Mouse (Mus musculus): ENCODE data around the gene Ttc23. TPM values are rescaled to one million over a fixed set of nuclear protein-coding genes. Genes with fewer than 3 reads are reported as not detected.

The Ttc23 gene
- polyA plus RNA-seq, 1 experiment from 2014 or later: 33.0 TPM

DNA sequence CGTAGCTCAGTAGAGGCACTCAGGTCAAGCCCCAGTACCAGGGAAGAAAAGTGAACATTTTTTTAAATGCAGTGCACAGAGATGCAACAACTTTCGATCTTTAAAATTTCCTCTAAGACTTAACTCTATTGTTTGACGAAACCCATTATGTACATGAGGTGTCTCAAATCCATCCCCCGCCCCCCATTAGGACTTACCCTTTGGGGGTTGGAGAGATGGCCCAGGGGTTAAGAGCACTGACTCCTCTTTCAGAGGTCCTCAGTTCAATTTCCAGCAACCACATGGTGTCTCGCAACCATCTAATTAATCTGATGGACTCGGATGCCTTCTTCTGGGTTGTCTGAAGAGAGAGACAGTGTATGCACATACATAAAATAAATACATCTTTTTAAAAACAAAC lies 1.1 kb upstream of the Ttc23 start:
- Histone ChIP-seq H3K4me3 (replicated peaks) (peak overlapping the region; percentile 67), H3K36me3 (no peaks in the 10 kb centered on the region), H3K9me3 (no peaks in the 10 kb centered on the region), H3K27me3 (replicated peaks) (no peaks in the 10 kb centered on the region), H3K4me2 (peak overlapping the region; percentile 69), H3K4me1 (peaks cover 13% of the 10 kb centered on the region; the same call in 1 of the 2 replicates), H3K9ac (peak overlapping the region; percentile 35), H3K27ac (peak overlapping the region; percentile 88)
- no peak for ATAC-seq (ENCODE audit: insufficient read depth, low FRiP score, low read depth)
- 9% methylated on average over 6 of the region's 6 CpGs for WGBS

DNA sequence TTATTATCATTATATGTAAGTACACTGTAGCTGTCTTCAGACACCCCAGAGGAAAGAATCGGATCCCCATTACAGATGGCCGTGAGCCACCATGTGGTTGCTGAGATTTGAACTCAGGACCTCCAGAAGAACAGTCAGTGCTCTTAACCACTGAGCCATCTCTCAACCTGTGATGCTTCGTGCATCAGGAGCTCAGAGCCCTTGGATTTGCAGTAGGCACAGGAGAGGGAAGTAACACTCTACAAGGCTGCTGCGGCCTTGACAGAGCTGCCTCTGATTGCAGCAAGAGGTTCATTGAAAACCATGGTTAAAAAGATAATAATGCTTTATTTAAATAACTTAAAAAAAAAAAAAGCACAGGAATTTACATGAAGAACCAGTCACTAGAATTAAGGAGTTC lies 1.2 kb downstream of the Ttc23 start:
- no peaks in the 10 kb centered on the region for H3K36me3 ChIP-seq
- ATAC-seq (ENCODE audit: insufficient read depth, low FRiP score, low read depth): no peak
- WGBS: 63% methylated on average over 4 of the region's 4 CpGs
- no peak overlapping the region for H3K9ac ChIP-seq
- H3K4me3 ChIP-seq (replicated peaks): peak overlapping the region; percentile 25; the same call in 1 of the 2 replicates
- H3K27me3 ChIP-seq (replicated peaks): no peaks in the 10 kb centered on the region
- no peak overlapping the region for H3K27ac ChIP-seq
- H3K4me1 ChIP-seq: peaks cover 13% of the 10 kb centered on the region; the same call in 1 of the 2 replicates
- H3K9me3 ChIP-seq: no peaks in the 10 kb centered on the region
- peak overlapping the region; percentile 48 for H3K4me2 ChIP-seq

DNA sequence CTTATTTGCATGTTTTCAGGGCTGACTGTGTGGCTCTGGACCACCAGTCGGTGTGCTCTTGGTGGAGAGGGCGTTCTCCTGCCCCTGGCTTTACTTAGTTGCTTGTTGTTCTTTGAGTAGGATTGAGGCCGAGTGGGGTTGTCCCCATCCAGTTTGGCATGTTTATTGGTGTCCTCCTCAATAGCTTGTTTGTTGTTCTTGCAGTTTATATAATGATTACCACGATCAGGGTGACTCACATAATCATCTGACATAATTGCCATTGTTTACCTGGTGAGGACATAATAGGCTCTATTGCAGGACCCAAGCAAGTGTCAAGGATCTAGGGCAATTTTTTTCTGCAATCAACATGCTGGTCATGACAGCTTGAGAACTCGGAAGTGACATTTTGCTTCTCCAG lies 5.0 kb downstream of the Ttc23 start:
- Histone ChIP-seq H3K9ac (no peak overlapping the region), H3K27me3 (replicated peaks) (no peaks in the 10 kb centered on the region), H3K9me3 (no peaks in the 10 kb centered on the region), H3K4me1 (peaks cover 13% of the 10 kb centered on the region; the same call in 1 of the 2 replicates), H3K36me3 (no peaks in the 10 kb centered on the region), H3K4me2 (no peak overlapping the region), H3K27ac (no peak overlapping the region), H3K4me3 (replicated peaks) (no peak overlapping the region)
- 64% methylated on average over 5 of the region's 5 CpGs for WGBS
- ATAC-seq (ENCODE audit: insufficient read depth, low FRiP score, low read depth): no peak

DNA sequence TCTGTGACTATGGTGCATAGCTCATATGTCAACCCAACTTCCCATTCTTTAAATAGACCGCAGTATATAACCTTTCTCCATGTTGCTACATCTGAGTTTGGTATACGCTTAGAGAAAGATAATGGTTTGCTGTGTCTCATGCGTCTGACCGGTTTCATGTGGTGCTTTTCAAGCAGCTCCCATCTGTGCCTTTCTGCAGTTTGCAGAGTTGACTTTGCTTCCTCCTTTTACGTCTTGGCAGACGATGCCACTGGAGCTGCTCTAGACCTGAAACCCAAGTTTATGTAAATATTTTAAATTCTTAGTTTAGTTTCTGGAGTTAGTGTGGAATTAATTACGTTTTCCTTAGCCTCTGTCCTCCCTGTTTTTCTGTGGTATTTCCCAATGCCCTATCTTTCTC lies 7.5 kb downstream of the Ttc23 start:
- Histone ChIP-seq H3K27ac (peak overlapping the region; percentile 11; the same call in 1 of the 2 replicates), H3K9ac (no peak overlapping the region), H3K36me3 (no peaks in the 10 kb centered on the region), H3K27me3 (replicated peaks) (no peaks in the 10 kb centered on the region), H3K4me1 (peaks cover 5% of the 10 kb centered on the region; the same call in 1 of the 2 replicates), H3K9me3 (no peaks in the 10 kb centered on the region), H3K4me3 (replicated peaks) (no peak overlapping the region), H3K4me2 (no peak overlapping the region)
- ATAC-seq (ENCODE audit: insufficient read depth, low FRiP score, low read depth): no peak
- 54% methylated on average over 7 of the region's 7 CpGs for WGBS

DNA sequence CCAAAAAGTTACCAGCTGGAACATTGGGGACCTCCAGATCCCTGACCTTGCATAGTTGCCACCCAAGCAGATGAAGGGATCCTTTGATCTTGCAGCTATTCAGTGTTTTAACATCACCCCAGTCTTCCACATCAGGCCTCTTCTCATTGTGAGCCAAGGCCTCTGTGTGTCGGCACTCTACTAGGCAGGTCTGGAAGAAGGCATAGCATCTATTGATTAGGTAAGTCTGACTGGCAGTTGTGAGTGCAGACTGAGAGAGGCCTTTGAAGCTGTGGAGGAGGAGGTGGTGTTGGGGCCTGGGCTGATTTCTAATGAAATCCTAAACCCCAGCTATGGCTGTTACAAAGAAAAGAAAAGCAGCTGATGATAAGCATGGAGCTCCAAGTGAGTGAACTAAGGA lies 8.0 kb downstream of the Ttc23 start:
- H3K4me1 ChIP-seq: no peaks in the 10 kb centered on the region
- no peak overlapping the region for H3K9ac ChIP-seq
- H3K4me2 ChIP-seq: no peak overlapping the region
- WGBS: 22% methylated on average over 1 of the region's 1 CpGs
- ATAC-seq (ENCODE audit: insufficient read depth, low FRiP score, low read depth): peak; percentile 66; the same call in 1 of the 2 replicates
- H3K9me3 ChIP-seq: no peaks in the 10 kb centered on the region
- H3K27me3 ChIP-seq (replicated peaks): no peaks in the 10 kb centered on the region
- H3K4me3 ChIP-seq (replicated peaks): no peak overlapping the region
- H3K36me3 ChIP-seq: no peaks in the 10 kb centered on the region
- peak overlapping the region; percentile 11; the same call in 1 of the 2 replicates for H3K27ac ChIP-seq

DNA sequence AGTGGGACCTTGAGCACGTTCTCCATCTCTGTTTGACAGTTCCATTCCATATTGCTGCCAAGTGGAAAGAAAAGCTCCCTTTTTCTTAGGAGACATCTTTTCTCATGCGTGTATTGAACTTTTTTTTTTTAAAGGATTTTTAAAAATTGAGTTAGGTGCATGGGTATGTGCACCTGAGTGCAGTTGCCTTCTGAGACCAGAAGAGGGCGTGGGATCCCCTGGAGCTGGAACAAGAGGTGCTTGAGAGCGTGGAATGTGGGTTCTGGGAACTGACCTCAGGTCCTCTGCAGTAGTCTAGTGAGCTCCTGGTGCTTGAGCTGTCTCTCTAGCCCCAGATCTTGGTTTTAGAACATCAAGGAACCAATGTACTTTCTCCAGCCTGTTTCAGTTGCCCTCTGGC lies 10.9 kb downstream of the Ttc23 start:
- WGBS: 76% methylated on average over 4 of the region's 4 CpGs
- H3K9me3 ChIP-seq: no peaks in the 10 kb centered on the region

DNA sequence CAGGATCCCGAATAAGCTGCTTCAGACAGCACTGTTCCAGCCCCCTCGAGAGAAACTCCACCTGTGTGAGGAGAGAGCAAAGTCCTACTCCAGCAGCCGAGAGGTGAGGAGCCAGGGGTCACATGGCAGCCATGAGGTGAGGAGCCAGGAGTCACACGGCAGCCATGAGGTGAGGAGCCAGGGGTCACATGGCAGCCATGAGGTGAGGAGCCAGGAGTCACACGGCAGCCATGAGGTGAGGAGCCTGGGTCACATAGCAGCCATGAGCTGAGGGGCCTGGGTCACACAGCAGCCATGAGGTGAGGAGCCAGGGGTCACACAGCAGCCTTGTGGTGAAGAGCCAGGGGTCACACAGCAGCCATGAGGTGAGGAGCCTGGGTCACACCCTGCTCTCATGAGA lies 15.2 kb downstream of the Ttc23 start:
- 0 out of 2 replicates have a peak, but pooled peaks cover 2% of the 10 kb centered on the region for H3K4me1 ChIP-seq
- no peak overlapping the region for H3K27ac ChIP-seq
- no peaks in the 10 kb centered on the region for H3K27me3 ChIP-seq (replicated peaks)
- 68% methylated on average over 5 of the region's 5 CpGs for WGBS
- no peaks in the 10 kb centered on the region for H3K9me3 ChIP-seq
- no peak for ATAC-seq (ENCODE audit: insufficient read depth, low FRiP score, low read depth)
- H3K9ac ChIP-seq: no peak overlapping the region
- no peak overlapping the region for H3K4me3 ChIP-seq (replicated peaks)
- peaks cover 21% of the 10 kb centered on the region for H3K36me3 ChIP-seq
- no peak overlapping the region for H3K4me2 ChIP-seq

More for the DNA sequence above, 10.9 kb downstream of the Ttc23 start:
- ATAC-seq (ENCODE audit: insufficient read depth, low FRiP score, low read depth): no peak
- Histone ChIP-seq H3K27ac (no peak overlapping the region), H3K4me1 (no peaks in the 10 kb centered on the region), H3K27me3 (replicated peaks) (no peaks in the 10 kb centered on the region), H3K36me3 (peaks cover 6% of the 10 kb centered on the region; the same call in 1 of the 2 replicates), H3K4me3 (replicated peaks) (no peak overlapping the region), H3K9ac (no peak overlapping the region), H3K4me2 (no peak overlapping the region)

DNA sequence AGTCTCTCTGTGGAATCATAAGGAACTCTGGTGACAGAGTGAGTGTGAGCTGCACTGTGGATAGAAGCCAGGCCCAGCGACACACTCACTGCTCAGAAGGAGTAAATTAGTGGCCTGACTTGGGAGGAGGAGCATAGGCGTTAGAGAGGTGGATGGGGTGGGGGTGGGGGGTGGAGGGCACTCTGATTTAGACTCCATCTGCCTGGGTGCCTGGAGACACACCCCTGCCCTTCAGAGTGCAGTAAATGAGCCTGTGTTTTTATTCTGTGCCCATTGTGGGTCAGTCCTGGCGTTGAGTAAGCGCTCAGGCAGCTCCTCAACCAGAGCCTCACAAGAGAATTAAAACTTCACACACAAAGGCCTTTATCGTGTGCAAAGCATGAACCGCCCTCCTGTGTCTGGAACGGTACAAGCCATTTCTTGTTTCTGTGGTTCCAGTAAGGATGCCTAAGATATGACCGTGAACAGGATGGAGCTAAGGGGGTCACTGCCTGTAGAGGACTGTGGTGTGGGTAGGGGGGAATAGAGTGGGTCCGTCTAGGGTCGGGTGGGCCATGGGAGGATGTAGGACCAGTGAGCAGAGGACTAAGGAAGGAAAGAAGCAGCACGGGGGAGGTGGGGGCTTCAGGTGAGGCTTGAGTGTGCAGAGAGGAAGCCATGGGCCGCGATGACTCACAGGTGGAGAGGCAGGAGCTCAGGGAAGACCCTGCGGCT lies 16.9 kb downstream of the Ttc23 start:
- H3K27me3 ChIP-seq (replicated peaks): no peaks in the 10 kb centered on the region
- peaks cover 21% of the 10 kb centered on the region for H3K36me3 ChIP-seq
- 74% methylated on average over 14 of the region's 14 CpGs for WGBS
- H3K4me3 ChIP-seq (replicated peaks): no peak overlapping the region
- H3K9ac ChIP-seq: no peak overlapping the region
- ATAC-seq (ENCODE audit: insufficient read depth, low FRiP score, low read depth): no peak
- H3K9me3 ChIP-seq: no peaks in the 10 kb centered on the region
- H3K4me2 ChIP-seq: no peak overlapping the region
- H3K27ac ChIP-seq: 0 out of 2 replicates have a peak overlapping the region, but pooled peaks have one; percentile 31
- 0 out of 2 replicates have a peak, but pooled peaks cover 2% of the 10 kb centered on the region for H3K4me1 ChIP-seq

DNA sequence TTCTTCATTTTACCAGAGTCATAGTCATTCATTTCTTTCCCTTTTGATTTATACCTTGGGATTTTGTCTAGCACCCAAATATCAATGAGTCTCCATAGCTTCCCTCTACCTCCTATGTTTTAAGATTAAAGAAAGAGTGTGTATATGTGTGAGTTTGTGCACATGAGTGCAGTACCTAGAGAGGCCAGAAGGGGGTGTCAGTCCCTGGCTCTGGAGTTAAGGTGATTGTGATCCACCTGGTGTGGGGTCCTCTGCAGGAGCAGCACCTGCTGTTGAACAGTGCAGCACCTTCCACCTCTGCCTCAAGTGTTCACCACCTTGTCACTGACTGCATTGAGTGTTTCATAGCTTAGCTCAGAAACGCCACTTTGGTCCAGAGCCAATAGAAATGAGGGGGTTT lies 23.8 kb downstream of the Ttc23 start:
- Histone ChIP-seq H3K9me3 (no peaks in the 10 kb centered on the region), H3K4me1 (no peaks in the 10 kb centered on the region; the same call in 1 of the 2 replicates), H3K27ac (no peak overlapping the region), H3K4me3 (replicated peaks) (no peak overlapping the region), H3K4me2 (no peak overlapping the region), H3K9ac (no peak overlapping the region), H3K36me3 (peaks cover 20% of the 10 kb centered on the region), H3K27me3 (replicated peaks) (no peaks in the 10 kb centered on the region)
- WGBS: 90% methylated on average over 1 of the region's 1 CpGs
- ATAC-seq (ENCODE audit: insufficient read depth, low FRiP score, low read depth): no peak

DNA sequence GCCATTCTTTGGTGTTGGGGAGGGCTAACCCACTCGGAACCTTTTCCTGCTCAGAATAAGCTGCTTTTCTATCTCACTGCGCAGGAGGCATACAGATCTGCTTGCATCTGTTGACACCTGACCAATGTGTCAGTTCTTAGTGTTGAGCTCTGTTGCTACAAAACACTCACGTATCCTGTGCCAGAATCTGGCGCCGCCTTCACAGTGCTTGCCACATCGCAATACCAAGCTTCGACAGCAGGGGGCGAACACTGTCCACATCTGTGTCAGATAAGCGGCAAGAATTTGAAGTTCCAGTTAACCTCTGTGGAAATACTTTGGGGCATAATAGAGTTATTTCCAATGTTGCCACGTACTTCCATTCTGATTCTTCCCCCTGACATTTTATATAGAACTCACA lies 25.4 kb downstream of the Ttc23 start:
- Histone ChIP-seq H3K27ac (no peak overlapping the region), H3K9me3 (no peaks in the 10 kb centered on the region), H3K9ac (no peak overlapping the region), H3K4me1 (no peaks in the 10 kb centered on the region; the same call in 1 of the 2 replicates), H3K36me3 (peaks cover 13% of the 10 kb centered on the region), H3K27me3 (replicated peaks) (no peaks in the 10 kb centered on the region), H3K4me3 (replicated peaks) (no peak overlapping the region), H3K4me2 (no peak overlapping the region)
- ATAC-seq (ENCODE audit: insufficient read depth, low FRiP score, low read depth): peak; percentile 48
- 10% methylated on average over 10 of the region's 10 CpGs for WGBS

DNA sequence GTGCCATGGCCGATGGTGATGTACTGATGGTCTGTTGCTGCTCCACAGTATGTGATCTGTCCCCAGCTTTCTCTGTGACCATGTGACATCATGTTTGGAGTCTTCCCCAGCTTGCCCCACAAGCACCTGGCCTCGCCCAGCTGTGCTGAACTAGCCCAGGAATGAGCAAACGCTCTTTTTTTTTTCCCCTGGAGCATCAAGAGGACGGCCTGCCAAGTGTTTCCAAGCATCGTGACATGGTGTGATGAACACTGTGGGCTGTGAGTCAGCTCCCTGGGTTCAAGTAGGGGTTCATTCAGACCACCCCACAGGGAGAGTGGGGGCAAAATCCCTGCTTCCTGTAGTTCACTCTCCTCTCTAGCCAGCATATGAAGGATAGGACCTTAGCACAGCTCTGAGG lies 26.4 kb downstream of the Ttc23 start:
- H3K27me3 ChIP-seq (replicated peaks): no peaks in the 10 kb centered on the region
- no peak for ATAC-seq (ENCODE audit: insufficient read depth, low FRiP score, low read depth)
- no peak overlapping the region for H3K9ac ChIP-seq

DNA sequence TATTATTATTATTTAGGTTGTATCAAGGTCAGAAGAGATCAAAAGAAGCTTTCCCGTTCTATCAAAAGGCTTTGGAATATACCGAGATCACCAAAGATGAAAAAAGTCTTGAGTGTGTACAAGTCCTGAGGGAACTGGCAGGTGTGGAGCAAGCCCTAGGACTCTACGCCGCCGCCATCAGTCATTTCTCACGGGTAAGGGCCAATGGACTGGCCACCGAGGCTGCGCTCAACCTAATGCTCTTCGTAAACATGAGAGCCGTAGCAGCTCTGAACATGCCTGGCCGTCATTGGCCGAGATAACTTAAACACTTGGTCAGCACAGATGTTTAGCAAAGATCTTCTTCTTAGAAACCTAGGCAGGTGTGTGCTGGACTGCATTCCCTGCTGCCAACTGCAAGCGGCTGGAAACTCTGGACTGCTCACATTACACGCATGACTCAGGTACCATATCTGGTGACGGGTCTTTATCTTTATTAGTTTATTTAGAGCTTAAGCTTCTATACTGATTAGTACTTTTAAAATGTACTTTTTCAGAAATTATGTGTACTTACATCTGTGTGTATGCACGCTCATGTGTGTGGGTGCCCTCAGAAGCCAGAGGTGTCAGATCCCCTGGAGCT lies 31.8 kb downstream of the Ttc23 start:
- H3K4me1 ChIP-seq: no peaks in the 10 kb centered on the region; the same call in 1 of the 2 replicates
- no peak; the same call in 1 of the 2 replicates for ATAC-seq (ENCODE audit: insufficient read depth, low FRiP score, low read depth)
- WGBS: 66% methylated on average over 16 of the region's 16 CpGs

More for the DNA sequence above, 26.4 kb downstream of the Ttc23 start:
- H3K4me2 ChIP-seq: no peak overlapping the region
- no peaks in the 10 kb centered on the region; the same call in 1 of the 2 replicates for H3K4me1 ChIP-seq
- no peak overlapping the region for H3K27ac ChIP-seq
- H3K9me3 ChIP-seq: no peaks in the 10 kb centered on the region
- no peak overlapping the region for H3K4me3 ChIP-seq (replicated peaks)
- WGBS: 82% methylated on average over 5 of the region's 5 CpGs
- peaks cover 13% of the 10 kb centered on the region for H3K36me3 ChIP-seq

More for the DNA sequence above, 31.8 kb downstream of the Ttc23 start:
- Histone ChIP-seq H3K9ac (no peak overlapping the region), H3K4me2 (no peak overlapping the region), H3K9me3 (no peaks in the 10 kb centered on the region), H3K4me3 (replicated peaks) (no peak overlapping the region; the same call in 1 of the 2 replicates), H3K27ac (peak overlapping the region; percentile 67; the same call in 1 of the 2 replicates), H3K36me3 (0 out of 2 replicates have a peak, but pooled peaks cover under 1% of the 10 kb centered on the region), H3K27me3 (replicated peaks) (no peaks in the 10 kb centered on the region)

Data from stomach, embryonic 15.5 days (tissue).